Mouse (Mus musculus): ENCODE results near the gene Cygb.

DNA sequence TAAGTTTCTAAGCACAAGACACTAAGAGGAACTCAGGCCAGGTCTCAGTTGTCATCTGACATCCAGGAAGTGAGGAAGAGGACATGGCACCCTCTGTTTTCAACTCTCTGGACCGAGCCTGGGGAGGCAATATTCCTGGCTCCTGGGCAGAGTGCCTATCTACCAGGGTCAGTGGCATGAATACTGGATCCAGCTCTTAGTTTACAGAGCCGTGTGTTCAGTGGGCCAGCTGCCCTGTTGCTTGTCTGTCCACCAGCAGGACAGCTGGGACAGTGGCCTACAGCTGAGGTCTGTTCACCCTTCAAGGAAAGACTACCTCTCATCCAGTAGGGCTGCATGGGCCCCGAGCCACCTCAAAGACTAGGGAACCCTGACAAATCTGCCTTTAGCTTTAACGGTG, 27.0 kb upstream of the Cygb start:
- TF ChIP-seq CTCF (IDR thresholded peaks at IDR 0.05; ENCODE audit: low read depth) = no peak
- TF ChIP-seq EP300 (IDR thresholded peaks at IDR 0.05; ENCODE audit: low read depth) = no peak

Measured in heart, postnatal 0 days (tissue).